Mouse (Mus musculus): Measurements from ENCODE around the gene Rpp25l. TPM values are rescaled to one million over a fixed set of nuclear protein-coding genes. Genes with fewer than 3 reads are reported as not detected.

The Rpp25l gene
- total RNA-seq, 2 experiments from 2014 or later: 30.8 to 31.0 TPM

DNA sequence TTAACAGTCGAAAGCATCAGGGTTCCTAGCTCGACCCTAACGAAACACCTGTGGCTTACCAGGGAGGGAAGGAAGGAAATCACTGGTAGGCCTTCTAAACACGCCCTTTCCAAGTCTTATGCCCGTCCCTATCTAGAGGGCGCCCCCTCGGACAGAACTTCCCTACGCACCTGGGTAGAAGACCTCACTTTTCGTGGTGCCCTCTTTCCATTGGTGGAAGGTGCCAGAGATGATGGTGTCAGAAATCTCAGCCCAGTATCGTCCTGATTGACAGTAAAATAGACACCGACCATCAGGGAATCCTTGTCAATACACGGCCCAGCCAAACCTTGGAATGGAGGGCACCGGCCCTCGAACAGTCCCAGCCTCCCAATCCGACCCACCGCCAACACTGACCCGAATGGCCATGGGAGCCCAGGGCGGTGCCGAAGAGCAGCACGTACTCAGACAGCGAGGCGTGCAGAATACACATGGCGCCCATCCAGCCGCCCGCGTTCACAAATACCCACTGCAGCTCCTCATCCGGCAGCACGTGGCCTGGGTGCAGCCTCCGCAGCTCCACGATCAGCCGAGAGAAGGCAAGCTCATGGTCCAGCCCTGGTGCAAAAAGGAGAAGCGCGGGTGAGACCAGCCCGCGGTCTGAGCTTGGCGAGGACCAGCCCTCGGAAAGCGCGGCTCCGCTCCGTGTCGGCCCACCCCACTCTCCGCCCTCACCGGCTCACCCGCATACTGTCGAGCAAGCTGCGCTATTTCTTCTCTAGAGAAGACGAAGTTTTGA lies 27.2 kb upstream of the Rpp25l start:
- intact Hi-C loops (cut with DNase I): no loop called here
- DNase-seq (ENCODE audit: low spot score in 2 of 2): peak; percentile 73 to 85

DNA sequence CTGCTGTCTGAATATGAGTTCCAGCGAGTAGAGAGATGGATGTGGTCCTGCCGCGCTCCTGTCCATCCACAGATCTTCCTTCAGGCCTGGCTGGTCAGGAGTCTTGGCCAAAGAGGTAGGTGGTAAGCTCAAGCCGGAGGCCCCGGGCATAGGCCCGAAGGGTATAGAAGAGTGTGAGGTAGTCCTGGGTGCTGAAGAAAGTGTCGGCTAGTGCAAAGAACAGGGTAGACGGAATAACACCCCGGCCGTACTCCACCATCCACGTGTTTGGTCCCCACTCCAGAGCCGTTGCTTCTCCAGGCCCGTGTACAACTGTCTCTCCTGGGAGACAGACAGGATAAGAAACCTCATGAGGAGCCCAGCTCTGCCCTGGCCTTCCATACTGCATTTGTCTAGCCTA lies 25.9 kb upstream of the Rpp25l start:
- DNase-seq (ENCODE audit: low spot score in 2 of 2): no peak
- intact Hi-C loops (cut with DNase I): no loop called here

- intact Hi-C loops (cut with DNase I): no loop called here
- no peak for DNase-seq (ENCODE audit: low spot score in 2 of 2)
These were observed 24.9 kb upstream of the Rpp25l start for GRCm38 (mm10) chr4:41738256-41738603.

- peak; percentile 83 to 89 for DNase-seq (ENCODE audit: low spot score in 2 of 2)
- intact Hi-C loops (cut with DNase I): loop anchor here (2.0 kb wide), 1 partner anchor 23 kb away; no protein-coding TSS in a partner anchor
These were observed 24.4 kb upstream of the Rpp25l start for GRCm38 (mm10) chr4:41737602-41738255.

DNA sequence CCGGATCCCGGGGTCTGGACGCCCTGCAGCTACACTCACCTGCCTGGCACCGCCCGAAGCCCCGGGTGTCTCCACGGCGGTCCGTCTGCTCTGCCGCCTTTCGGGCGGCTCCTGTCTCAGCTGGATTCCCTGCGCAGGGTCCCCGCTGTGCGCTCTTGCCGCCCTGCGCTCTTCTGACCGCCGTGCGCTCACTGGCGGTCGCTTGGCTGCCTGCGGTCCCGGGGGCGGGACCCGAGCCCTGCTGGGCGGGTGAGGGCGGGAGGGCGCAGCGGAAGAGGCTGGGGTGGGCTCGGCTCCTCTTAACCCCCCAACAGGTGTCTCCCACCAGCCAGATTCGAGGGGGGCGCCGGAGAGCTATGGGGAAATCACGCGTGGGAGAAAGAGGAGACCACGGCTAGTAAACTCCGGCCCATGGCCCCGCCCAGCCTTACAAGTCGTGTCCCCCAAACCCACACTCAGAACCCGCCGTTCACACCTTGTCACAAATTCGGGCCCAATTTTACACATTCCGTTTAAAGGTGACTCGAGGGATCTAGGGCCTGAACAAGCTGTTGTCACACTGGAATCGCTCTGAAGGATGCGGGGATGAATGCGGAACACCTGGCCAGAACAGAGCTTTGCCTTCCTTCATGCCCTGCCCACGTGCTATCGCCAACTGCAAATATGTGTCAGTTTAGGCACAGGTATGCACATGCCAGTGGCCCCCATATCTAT lies 17.9 kb upstream of the Rpp25l start, which contains the start of gene Arid3c:
Gene Arid3c, minus strand, starts transcription at position 91 of the 714 bp plus-strand sequence.
- intact Hi-C loops (cut with DNase I): no loop called here
- no peak for DNase-seq (ENCODE audit: low spot score in 2 of 2)

DNA sequence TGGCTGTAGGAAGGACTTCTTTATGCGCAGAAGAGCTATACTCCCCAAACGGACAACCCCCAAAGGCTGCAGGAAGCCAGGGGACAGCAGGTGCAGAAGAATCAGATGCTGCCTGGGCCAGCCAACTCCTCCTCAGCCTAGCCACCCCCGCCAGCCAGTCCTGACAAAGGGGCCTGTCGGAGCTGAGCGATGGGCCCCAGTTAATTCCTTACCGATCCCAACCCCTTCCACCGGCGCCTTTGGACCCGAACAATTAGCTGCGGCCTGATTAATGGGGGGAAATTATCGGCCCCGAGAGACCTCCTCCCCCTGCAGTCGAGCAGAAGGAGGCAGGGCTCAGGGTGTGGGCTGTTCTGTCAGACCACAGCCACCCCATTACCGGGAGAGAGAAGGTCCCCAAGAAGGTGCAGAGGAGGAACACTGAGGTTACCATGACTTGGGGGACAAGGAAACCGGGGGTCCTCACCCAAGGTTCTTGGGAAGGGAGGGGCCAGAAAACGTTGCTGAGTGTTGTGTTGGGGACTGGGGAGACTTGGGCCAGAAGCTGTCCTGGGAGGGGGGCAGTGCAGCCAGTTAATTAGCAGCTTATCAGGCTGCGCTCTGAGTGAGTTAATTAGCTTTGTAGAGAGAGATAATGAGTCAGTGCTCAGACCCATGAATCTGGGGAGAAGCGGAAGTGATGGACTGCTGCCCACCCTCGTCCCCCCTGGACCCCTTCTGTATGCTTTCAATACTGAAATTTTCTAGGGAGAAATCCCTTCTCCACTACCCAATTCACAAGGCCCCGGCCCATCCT lies 13.7 kb upstream of the Rpp25l start:
- intact Hi-C loops (cut with DNase I): no loop called here
- DNase-seq (ENCODE audit: low spot score in 2 of 2): no peak

GRCm38 (mm10) chr4:41722918-41723351 lies 9.6 kb upstream of the Rpp25l start, which contains the start of gene Dctn3:
Gene Dctn3 (minus strand): TSS chr4:41723170.
- DNase-seq (ENCODE audit: low spot score in 2 of 2): peak; percentile 94 to 99
- intact Hi-C loops (cut with DNase I): no loop called here

DNA sequence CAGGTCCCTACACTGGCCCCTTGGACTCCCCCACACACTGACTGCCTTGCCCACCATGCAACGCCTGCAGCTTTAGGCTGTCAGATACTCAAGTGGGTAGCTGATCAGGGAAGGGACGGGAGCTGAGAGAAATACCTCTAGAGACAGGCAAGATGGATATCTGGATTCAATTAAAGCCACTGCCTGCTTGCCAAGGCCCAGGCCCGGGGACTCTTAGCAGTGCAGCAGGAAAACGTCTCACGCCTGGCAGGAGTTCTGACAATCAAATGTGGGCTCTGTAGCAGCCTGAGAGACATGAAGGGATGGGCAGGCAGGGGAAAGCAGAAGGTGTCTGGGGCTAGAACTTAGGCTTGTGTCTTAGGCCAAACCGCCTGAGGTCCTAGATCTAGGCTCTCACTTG lies 3.5 kb upstream of the Rpp25l start:
- intact Hi-C loops (cut with DNase I): no loop called here
- DNase-seq (ENCODE audit: low spot score in 2 of 2): no peak

GRCm38 (mm10) chr4:41715596-41715995 lies 2.3 kb upstream of the Rpp25l start:
- DNase-seq (ENCODE audit: low spot score in 2 of 2): peak; percentile 71 to 84
- intact Hi-C loops (cut with DNase I): loop anchor here (2.0 kb wide), 1 partner anchor 21 kb away; no protein-coding TSS in a partner anchor

DNA sequence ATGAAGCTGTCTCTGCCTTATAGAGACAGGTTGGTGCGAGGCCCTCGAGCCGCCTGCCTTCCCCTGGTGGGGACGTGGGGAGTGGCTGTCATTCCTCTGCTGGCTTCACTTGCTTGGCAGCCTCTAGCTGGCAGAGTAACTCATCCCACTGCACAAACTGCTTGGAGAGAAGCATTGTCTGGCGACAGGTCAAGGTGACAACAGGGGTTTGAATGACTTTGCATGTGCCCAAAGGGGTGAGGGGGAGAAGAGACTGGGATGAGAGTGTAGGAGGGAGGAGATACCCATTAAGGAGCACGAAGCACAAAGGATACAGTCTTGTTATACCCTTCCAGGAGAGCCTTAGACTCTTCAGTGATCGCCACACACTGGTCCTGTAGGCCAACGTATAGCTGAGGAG lies 1.7 kb upstream of the Rpp25l start:
- no peak for DNase-seq (ENCODE audit: low spot score in 2 of 2)

DNA sequence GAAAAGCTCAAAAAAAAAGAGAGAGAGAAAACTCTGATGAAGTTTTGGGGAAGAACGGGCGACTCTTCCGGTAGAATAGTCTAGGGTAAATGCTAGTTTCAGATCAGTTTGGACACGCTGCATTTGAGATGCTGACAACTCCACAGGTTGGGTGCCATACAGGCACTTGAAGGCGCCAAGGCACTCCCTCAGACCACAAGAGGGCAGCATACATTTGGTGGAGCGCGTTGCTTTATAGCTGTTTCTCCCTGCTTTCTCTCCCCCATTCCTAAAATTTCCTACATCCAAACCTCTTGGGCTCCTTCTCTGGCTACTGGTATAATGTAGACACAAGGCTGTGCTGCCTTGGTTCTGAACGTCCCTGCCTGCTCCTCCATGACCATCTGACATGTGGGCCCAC lies 942 bp upstream of the Rpp25l start:
- peak; percentile 83 to 90 for DNase-seq (ENCODE audit: low spot score in 2 of 2)
- intact Hi-C loops (cut with DNase I): loop anchor here (2.0 kb wide), 1 partner anchor 23 kb away; no protein-coding TSS in a partner anchor

More for the DNA sequence above, 1.7 kb upstream of the Rpp25l start:
- intact Hi-C loops (cut with DNase I): loop anchor here (2.0 kb wide), 1 partner anchor 22 kb away; no protein-coding TSS in a partner anchor

DNA sequence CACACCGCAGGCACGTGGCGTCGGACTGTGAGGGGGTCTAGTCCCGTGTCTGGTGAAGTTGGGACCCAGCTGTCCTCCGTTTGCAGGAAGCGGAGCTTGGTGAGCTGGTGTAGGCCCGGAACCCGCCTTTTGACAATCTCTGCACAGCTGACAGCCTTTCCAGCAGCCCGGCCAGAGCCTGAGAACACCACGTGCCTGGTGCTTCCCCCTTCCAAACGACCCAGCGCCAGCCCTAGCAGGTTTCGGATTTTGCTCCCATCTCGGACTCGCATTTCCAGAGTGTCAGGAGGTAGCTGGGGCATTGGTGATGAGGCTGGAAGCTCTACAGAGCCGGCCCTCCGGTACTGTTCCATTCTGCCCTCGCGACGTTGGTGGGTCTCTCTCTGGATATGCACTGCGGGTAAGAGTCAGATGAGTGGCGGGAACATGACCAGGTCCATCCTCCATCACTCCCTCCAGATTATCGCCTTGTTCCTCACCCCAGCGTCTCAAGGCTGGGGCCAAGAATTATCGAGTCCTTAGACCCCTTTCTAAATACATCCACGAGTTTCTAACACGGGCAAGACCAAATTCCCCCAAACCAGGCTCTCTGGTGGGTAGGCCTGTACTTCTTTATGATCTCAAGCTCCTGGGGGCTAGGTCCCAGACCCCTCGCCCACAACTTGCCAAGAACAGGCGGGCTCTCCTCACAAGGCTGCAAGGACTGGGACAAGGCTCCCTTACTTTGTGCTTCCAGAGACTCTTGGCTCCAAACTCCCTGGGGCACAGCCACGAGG lies 725 bp downstream of the Rpp25l start:
- no peak for DNase-seq (ENCODE audit: low spot score in 2 of 2)

DNA sequence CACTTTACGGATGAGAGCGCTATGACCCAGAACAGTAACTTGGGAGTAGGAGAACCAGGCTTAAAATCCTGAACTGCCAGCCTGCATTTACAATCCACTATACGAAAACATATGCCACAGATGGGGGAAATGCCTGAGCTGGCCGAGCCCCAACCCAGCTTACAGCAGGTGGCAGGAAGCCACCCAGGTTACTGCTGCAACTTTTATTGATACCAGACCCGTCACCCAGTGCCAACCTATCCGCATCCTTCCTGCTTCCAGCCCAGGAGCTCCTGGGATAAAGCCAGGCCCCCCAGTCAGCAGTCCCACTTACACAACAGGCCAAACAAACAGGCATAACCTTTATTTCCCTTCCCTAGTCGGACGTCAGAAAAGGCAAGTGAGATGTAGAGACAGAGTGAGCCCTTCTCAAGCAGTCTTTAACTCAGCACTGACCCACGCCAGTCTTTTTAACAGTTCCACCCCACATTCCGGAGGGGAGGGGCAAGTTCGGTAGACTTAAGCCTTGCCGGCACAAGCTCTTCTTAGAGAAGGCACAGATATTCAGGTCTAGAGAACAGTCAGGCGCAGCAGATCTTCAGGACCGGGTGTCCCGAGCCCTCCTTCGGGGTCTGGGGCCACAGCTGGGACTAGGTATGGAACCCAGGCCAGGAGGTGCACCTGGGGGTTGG lies 1.5 kb downstream of the Rpp25l start:
- no peak for DNase-seq (ENCODE audit: low spot score in 2 of 2)
- intact Hi-C loops (cut with DNase I): no loop called here

More for the DNA sequence above, 725 bp downstream of the Rpp25l start:
- intact Hi-C loops (cut with DNase I): no loop called here

- intact Hi-C loops (cut with DNase I): no loop called here
- no peak for DNase-seq (ENCODE audit: low spot score in 2 of 2)
These were observed 3.1 kb downstream of the Rpp25l start for GRCm38 (mm10) chr4:41710229-41710628.

DNA sequence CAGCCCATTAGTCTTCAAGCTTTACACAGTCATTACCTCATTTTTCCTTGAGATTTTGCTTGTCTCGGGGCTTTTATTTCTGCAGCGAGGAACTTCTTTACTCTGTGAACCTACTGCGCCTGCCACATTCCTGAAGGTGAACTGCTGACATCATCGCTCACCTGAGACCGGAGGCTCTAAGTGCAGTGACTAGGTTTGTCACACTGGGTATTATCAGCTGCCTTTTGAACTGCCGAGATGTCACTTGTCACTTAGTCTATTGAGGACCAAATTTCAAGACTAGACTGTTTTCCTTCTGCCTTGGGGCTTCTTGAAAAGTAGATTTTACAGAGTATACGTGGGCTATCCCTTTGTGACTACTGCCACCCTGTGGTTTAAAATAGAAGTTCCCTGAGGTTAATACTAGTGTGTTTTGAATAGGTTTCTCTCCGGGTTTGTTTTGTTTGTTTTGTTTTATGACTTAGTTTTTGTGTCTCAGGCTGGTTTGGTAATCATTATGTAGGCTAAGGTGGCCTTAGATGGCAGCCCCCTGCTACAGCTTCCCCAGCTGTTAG lies 5.1 kb downstream of the Rpp25l start:
- peak; percentile 76 to 86 for DNase-seq (ENCODE audit: low spot score in 2 of 2)

GRCm38 (mm10) chr4:41707011-41707535 lies 6.3 kb downstream of the Rpp25l start:
- DNase-seq (ENCODE audit: low spot score in 2 of 2): peak; percentile 77 to 95
- intact Hi-C loops (cut with DNase I): loop anchor here (5.0 kb wide), 1 partner anchor 90 kb away; no protein-coding TSS in a partner anchor

More for the DNA sequence above, 5.1 kb downstream of the Rpp25l start:
- intact Hi-C loops (cut with DNase I): loop anchor here (2.0 to 5.0 kb wide), 2 partner anchors 91 to 239 kb away; no protein-coding TSS in a partner anchor
